Mouse (Mus musculus) megakaryocyte, embryonic 14.5 days (primary cell): ENCODE results near the gene Armc8.

Source experiments
- FLI1 ChIP-seq: IDR thresholded peaks from 2 replicates; pipeline ENCODE4 v1.6.1; 2012; ENCODE audit warnings: low read length, inconsistent platforms, mixed read lengths
- GATA1 ChIP-seq: IDR thresholded peaks from 3 replicates; pipeline ENCODE4 v1.6.1; 2012; ENCODE audit warnings: mixed read lengths, low read length, inconsistent platforms, borderline replicate concordance

DNA sequence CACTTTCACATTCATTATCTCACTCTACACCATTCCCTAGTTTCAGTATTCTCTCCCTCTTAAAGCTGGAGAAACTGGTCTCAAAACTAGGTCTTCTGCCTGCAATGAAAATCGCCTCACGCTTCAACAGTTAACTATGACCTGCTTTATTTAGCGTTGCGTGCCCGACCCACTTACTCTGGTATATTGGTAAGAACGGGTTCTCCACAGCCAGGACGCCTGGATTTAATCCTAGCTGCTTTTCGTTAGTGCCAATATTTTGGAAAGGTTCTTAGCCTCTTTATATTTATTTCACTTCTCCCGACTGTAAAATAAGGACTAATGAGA, 335 bp upstream of the Armc8 start:
- TF ChIP-seq GATA1 (no peak), FLI1 (no peak)
